Mouse (Mus musculus) hindbrain, embryonic 16.5 days (tissue): ENCODE data around the gene Tmem92. TPM values are rescaled to one million over a fixed set of nuclear protein-coding genes. Genes with fewer than 3 reads are reported as not detected.
A peak's percentile ranks its signal among the peaks of the same experiment; 100 is the strongest.
"Not testable (repeated sequence)": the region's sequence is repeated elsewhere in the genome, so short reads cannot be mapped to it uniquely, and the experiment has no call there.

Experiments
- ATAC-seq: fragments of 200-750 bp; cut with Nextera tagmentation; 2 replicates; pipeline ENCODE4 v1.8.0; 2017; ENCODE audit warnings: moderate TSS enrichment, moderate library complexity
- H3K27ac ChIP-seq: fragments of 300-500 bp; sonication (generic); 2 replicates; pipeline ENCODE4 v1.5.1; 2014; ENCODE audit warnings: low read depth, mild to moderate bottlenecking, control low read depth, low read length, moderate library complexity
- H3K27me3 ChIP-seq: fragments of 300-500 bp; sonication (generic); replicated peaks from 2 replicates; pipeline ENCODE4 v1.6.1; 2014; ENCODE audit warnings: low read length; ENCODE audit not compliant: control insufficient read depth, insufficient read depth
- H3K36me3 ChIP-seq: fragments of 300-500 bp; sonication (generic); 2 replicates; pipeline ENCODE4 v1.6.1; 2014; ENCODE audit warnings: mild to moderate bottlenecking, low read length, moderate library complexity, mixed read lengths; ENCODE audit not compliant: control insufficient read depth, insufficient read depth
- H3K4me1 ChIP-seq: fragments of 300-500 bp; sonication (generic); 2 replicates; pipeline ENCODE4 v1.6.1; 2014; ENCODE audit warnings: low read depth, low read length; ENCODE audit not compliant: control insufficient read depth, insufficient read depth
- H3K4me2 ChIP-seq: fragments of 300-500 bp; sonication (generic); 2 replicates; pipeline ENCODE4 v1.6.1; 2014; ENCODE audit warnings: mild to moderate bottlenecking, low read length, control low read depth, moderate library complexity
- H3K4me3 ChIP-seq: fragments of 300-500 bp; sonication (generic); 2 replicates; pipeline ENCODE4 v1.5.1; 2014; ENCODE audit warnings: mild to moderate bottlenecking, low read length, control low read depth, moderate library complexity
- H3K9ac ChIP-seq: fragments of 300-500 bp; sonication (generic); 2 replicates; pipeline ENCODE4 v1.6.1; 2014; ENCODE audit warnings: low read depth, mild to moderate bottlenecking, control low read depth, low read length, moderate library complexity
- H3K9me3 ChIP-seq: fragments of 300-500 bp; sonication (generic); 2 replicates; pipeline ENCODE4 v1.6.1; 2014; ENCODE audit warnings: mild to moderate bottlenecking, low read length, moderate library complexity; ENCODE audit not compliant: control insufficient read depth
- WGBS: fragments of 180-500 bp; shearing (Covaris S2); extraction: QIAGEN DNeasy Blood & Tissue Kit; methylation state at CpG from one replicate; pipeline ENCODE4 v1.1.7; 2014; 5-methylcytosine and 5-hydroxymethylcytosine counted together
- polyA plus RNA-seq: library from polyadenylated mRNA; unstranded; fragments of >200 nt; fragmentation: Nextera tagmentation; extraction: Ambion mirVana; gene quantifications from 2 replicates; pipeline ENCODE4 v1.2.1, GENCODE M21; 2015

The Tmem92 gene
- not detected in 2 replicates for polyA plus RNA-seq

DNA sequence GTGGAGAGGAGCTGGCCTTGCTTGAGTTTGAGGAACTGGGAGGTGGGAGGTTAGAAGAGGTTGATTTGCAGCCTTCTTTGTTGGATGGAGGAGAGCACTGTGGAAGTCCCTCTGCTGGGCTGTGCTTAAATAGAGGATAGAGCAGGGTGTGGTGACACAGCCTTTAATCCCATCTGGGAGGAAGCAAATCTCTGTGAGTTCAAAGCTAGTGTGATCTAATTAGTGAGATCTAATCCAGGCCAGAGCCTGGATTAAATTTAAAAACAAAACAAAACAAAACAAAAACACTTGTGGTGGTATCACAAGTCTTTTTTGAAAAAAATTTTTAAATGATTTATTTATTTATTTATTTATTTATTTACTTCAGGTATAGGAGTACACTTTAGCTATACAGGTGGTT, at the start of gene Tmem92:
Tmem92 (minus strand) TSS at position 101 of the 400 bp plus-strand sequence.
- Histone ChIP-seq H3K9ac (no peak within 1 kb of the TSS), H3K4me3 (no peak within 1 kb of the TSS), H3K27me3 (no peaks in the 10 kb centered on the region), H3K4me1 (no peaks in the 10 kb centered on the region), H3K27ac (no peak within 1 kb of the TSS), H3K36me3 (no peaks in the 10 kb centered on the region), H3K4me2 (no peak within 1 kb of the TSS), H3K9me3 (no peaks in the 10 kb centered on the region)
- no peak for ATAC-seq

GRCm38 (mm10) chr11:94828966-94829365, 46.5 kb upstream of the Tmem92 start:
- Histone ChIP-seq H3K9ac (no peak overlapping the region), H3K36me3 (no peaks in the 10 kb centered on the region), H3K4me2 (no peak overlapping the region), H3K4me3 (no peak overlapping the region), H3K4me1 (no peaks in the 10 kb centered on the region), H3K9me3 (no peaks in the 10 kb centered on the region), H3K27me3 (no peaks in the 10 kb centered on the region), H3K27ac (no peak overlapping the region)
- ATAC-seq: no peak
- WGBS: 84% methylated on average over 3 of the region's 3 CpGs

GRCm38 (mm10) chr11:94819427-94819826, 36.9 kb upstream of the Tmem92 start:
- not testable (repeated sequence) for H3K4me3 ChIP-seq, ATAC-seq, H3K9me3 ChIP-seq, H3K4me1 ChIP-seq, H3K9ac ChIP-seq, H3K4me2 ChIP-seq, H3K27me3 ChIP-seq, H3K27ac ChIP-seq, H3K36me3 ChIP-seq

DNA sequence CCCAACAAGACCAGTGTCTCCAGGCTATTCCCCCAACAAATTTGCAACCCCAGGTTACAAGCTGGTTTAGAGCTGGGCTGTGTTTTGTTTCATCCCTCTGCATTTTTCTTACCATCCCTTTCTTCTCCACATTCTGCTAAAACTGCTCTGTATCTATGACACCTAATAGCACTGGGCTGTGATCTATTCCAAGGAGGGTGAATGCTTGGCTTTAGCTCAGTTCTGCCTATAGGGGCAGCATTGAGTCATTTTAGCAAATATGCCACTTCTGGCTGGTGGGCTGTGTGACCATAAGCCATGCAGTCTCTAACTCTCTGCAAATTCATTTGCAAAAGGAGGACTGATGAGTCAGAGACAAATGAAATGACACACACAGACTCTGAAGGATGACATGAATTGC, 36.4 kb upstream of the Tmem92 start:
- not testable (repeated sequence) for H3K4me2 ChIP-seq, H3K27ac ChIP-seq, H3K4me3 ChIP-seq, ATAC-seq, H3K36me3 ChIP-seq, H3K9me3 ChIP-seq, H3K27me3 ChIP-seq, H3K9ac ChIP-seq, H3K4me1 ChIP-seq

- H3K4me3 ChIP-seq, H3K9ac ChIP-seq, H3K4me2 ChIP-seq, ATAC-seq, H3K9me3 ChIP-seq, H3K36me3 ChIP-seq, H3K4me1 ChIP-seq, H3K27me3 ChIP-seq, H3K27ac ChIP-seq: not testable (repeated sequence)
- WGBS: 82% methylated on average over 2 of the region's 3 CpGs
Measured at GRCm38 (mm10) chr11:94811537-94811936, 29.0 kb upstream of the Tmem92 start.

DNA sequence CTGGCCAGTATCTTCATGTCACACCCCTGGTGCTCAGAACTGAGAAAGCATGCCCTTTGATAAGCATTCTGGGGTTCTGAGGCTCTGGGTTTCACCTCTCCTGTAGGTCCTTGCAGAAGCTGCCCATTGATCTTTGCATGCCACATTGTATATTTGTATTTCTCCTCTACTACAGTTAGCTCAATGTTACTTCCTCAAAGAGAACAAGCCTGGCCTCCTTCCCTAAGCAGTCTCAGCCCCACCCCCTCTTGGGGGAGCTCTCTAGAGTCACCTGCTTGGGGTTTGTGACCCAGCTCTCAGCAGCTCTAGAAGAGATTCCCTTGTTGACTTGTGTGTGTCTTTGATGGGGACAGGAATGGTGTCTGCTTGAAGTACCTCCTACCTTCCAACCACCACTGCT, 9.2 kb upstream of the Tmem92 start:
- no peak overlapping the region for H3K4me3 ChIP-seq
- ATAC-seq: no peak
- H3K9ac ChIP-seq: no peak overlapping the region
- no peak overlapping the region for H3K27ac ChIP-seq
- H3K27me3 ChIP-seq: no peaks in the 10 kb centered on the region
- H3K36me3 ChIP-seq: no peaks in the 10 kb centered on the region
- no peak overlapping the region for H3K4me2 ChIP-seq
- H3K9me3 ChIP-seq: no peaks in the 10 kb centered on the region
- no peaks in the 10 kb centered on the region for H3K4me1 ChIP-seq

- H3K36me3 ChIP-seq: no peaks in the 10 kb centered on the region
- 20% methylated on average over 2 of the region's 2 CpGs for WGBS
- H3K9ac ChIP-seq: no peak overlapping the region
- H3K9me3 ChIP-seq: no peaks in the 10 kb centered on the region
- no peaks in the 10 kb centered on the region for H3K4me1 ChIP-seq
- no peak overlapping the region for H3K27ac ChIP-seq
- no peak overlapping the region for H3K4me3 ChIP-seq
- ATAC-seq: 0 out of 2 replicates have a peak, but pooled peaks have one; percentile 42
- H3K4me2 ChIP-seq: no peak overlapping the region
- H3K27me3 ChIP-seq: no peaks in the 10 kb centered on the region
Measured at GRCm38 (mm10) chr11:94785247-94785646, 2.7 kb upstream of the Tmem92 start.

DNA sequence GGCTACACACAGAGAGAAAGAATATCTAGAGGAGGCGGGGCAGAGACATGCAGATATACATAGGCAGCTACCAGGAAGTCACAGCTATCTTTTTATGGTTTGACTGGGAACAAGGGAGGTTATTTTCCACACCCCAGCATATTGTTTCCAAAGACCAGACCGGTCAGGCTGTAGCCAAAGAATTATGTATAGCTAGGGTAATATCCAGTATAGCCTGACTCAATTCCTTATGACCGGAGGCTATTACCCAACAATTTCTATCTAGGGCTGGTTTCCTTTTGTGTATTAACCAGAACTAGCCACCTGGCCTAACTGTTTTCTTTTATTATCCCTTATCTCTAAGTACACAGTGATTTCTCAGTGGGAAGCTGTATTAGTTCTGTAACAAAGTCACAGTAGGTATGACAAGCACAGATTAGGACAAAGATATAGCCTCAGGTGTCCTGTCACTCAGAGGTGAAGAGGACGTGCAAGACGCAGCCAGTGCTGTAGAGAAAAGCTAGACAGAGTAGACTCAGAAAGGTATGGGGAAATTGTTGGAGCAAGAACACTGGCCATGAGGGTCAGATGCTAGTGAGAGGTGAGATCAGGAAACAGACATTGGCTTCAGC, 7.5 kb downstream of the Tmem92 start:
- Histone ChIP-seq H3K9ac (no peak overlapping the region), H3K4me2 (no peak overlapping the region), H3K9me3 (no peaks in the 10 kb centered on the region), H3K4me3 (no peak overlapping the region), H3K36me3 (no peaks in the 10 kb centered on the region), H3K4me1 (no peaks in the 10 kb centered on the region), H3K27me3 (no peaks in the 10 kb centered on the region), H3K27ac (no peak overlapping the region)
- ATAC-seq: no peak
- 89% methylated on average over 5 of the region's 5 CpGs for WGBS

GRCm38 (mm10) chr11:94773851-94774250, 8.7 kb downstream of the Tmem92 start:
- Histone ChIP-seq H3K4me3 (no peak overlapping the region), H3K27me3 (no peaks in the 10 kb centered on the region), H3K9ac (no peak overlapping the region), H3K4me2 (no peak overlapping the region), H3K36me3 (no peaks in the 10 kb centered on the region), H3K4me1 (no peaks in the 10 kb centered on the region), H3K27ac (no peak overlapping the region), H3K9me3 (no peaks in the 10 kb centered on the region)
- 85% methylated on average over 1 of the region's 1 CpGs for WGBS
- no peak for ATAC-seq
